Mouse (Mus musculus): ENCODE results near the gene Cela3b. TPM values are rescaled to one million over a fixed set of nuclear protein-coding genes. Genes with fewer than 3 reads are reported as not detected.
"Not testable (repeated sequence)": the region's sequence is repeated elsewhere in the genome, so short reads cannot be mapped to it uniquely, and the experiment has no call there.

The Cela3b gene
- polyA plus RNA-seq, 1 experiment: not detected

- TF ChIP-seq CTCF (IDR thresholded peaks at IDR 0.05; ENCODE audit: low read depth, low read length) (no peak), POLR2A (IDR thresholded peaks at IDR 0.05; ENCODE audit: borderline replicate concordance, low read depth, low read length) (no peak)
- Histone ChIP-seq H3K27ac (ENCODE audit: insufficient read depth, low read depth, low read length) (no peak overlapping the region), H3K4me1 (ENCODE audit: control insufficient read depth, insufficient read depth, low read length) (no peaks in the 10 kb centered on the region; the same call in 1 of the 2 replicates)
Measured at GRCm38 (mm10) chr4:137436979-137437669, 6.8 kb upstream of the Cela3b start.

DNA sequence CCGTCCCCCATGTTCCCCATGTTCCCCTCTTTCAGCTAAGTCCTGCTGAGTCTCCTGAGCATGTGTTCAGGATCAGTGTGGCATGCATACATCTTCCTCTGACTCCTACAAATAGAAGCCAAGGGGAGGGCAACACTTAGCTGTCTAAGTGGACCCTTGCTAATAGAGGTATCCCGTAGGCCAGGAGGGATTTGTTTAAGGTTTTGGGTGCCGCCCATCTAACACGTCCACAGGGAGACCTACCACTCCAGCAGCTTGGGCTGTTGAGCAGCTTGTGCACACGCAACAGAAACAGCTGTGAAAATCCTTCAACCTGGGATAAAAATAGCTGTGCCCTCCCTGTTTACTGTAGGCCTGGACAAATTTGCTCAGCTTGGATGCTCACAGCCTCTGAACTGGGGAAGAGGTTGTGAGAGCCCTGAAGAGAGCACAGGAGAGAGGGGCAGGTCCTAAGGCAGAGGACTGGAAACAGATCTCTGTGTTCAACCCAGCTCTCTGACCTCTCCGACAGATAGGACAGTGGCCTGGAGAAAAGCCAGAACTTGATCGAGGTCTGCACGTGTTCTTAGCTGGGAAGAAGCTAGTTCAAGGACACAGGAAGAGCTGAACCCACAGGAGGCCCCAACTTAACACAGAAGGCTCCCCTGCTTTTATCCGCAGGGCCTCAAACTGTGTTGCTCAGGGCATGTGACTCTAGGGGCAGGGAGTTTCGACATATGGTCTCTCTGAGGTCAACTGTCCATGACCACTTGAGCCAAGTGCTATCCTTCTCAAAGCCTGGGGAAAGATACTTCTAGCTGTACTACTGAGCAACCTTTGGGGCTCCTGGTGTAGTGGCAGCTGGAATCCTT lies 2.6 kb upstream of the Cela3b start:
- not testable (repeated sequence) for H3K4me1 ChIP-seq (ENCODE audit: control insufficient read depth, insufficient read depth, low read length); H3K4me3 ChIP-seq (ENCODE audit: insufficient read depth, low read length); H3K27ac ChIP-seq (ENCODE audit: insufficient read depth, low read depth, low read length)

More at GRCm38 (mm10) chr4:137436979-137437669, 6.8 kb upstream of the Cela3b start:
- H3K4me3 ChIP-seq (ENCODE audit: insufficient read depth, low read length): no peak overlapping the region

DNA sequence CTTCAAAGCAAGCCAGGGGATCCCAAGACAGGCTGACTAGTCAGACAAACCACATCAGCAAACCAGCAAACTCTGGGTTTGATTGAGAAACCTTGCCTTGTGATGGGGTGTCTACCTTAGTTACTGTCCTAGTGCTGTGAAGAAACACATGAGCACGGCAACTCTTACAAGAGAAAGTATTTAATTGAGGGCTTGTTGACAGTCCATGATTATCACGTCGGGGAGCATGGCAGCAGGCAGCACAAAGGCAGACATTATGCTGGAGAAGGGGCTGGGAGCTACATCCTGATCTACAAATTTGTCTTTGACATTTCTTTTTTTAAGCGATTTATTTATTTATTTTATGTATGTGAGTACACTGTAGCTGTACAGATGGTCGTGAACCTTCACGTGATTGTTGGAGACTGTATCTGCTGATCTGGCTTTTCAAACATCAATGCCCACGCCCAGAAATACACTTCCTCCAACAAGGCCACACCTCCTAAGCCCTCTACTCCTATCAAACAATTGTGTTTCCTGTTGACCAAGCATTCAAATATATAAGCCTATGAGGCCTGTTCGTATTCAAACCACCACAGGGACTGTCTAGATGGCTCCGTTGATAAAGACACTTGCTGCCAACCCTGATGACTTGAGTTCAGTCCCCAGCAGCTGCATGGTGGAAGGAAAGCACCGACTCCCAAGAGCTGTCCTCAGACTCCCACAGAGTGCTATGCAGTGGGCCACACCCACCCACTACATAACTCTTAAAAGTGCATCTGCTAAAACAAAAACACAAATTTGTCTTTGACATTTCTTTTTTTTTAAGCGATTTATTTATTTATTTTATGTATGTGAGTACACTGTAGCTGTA lies 12.4 kb downstream of the Cela3b start:
- Histone ChIP-seq H3K4me1 (ENCODE audit: control insufficient read depth, insufficient read depth, low read length) (peaks cover 3% of the 10 kb centered on the region; the same call in 1 of the 2 replicates), H3K4me3 (ENCODE audit: insufficient read depth, low read length) (no peak overlapping the region), H3K27ac (ENCODE audit: insufficient read depth, low read depth, low read length) (no peak overlapping the region)
- no peak for TF ChIP-seq CTCF (IDR thresholded peaks at IDR 0.05; ENCODE audit: low read depth, low read length)
- no peak for TF ChIP-seq POLR2A (IDR thresholded peaks at IDR 0.05; ENCODE audit: borderline replicate concordance, low read depth, low read length)

- no peak for TF ChIP-seq CTCF (IDR thresholded peaks at IDR 0.05; ENCODE audit: low read depth, low read length)
- no peak for TF ChIP-seq POLR2A (IDR thresholded peaks at IDR 0.05; ENCODE audit: borderline replicate concordance, low read depth, low read length)
- Histone ChIP-seq H3K4me3 (ENCODE audit: insufficient read depth, low read length) (no peak overlapping the region), H3K4me1 (ENCODE audit: control insufficient read depth, insufficient read depth, low read length) (peaks cover 3% of the 10 kb centered on the region; the same call in 1 of the 2 replicates), H3K27ac (ENCODE audit: insufficient read depth, low read depth, low read length) (no peak overlapping the region)
Measured at GRCm38 (mm10) chr4:137414936-137415335, 15.4 kb downstream of the Cela3b start.

DNA sequence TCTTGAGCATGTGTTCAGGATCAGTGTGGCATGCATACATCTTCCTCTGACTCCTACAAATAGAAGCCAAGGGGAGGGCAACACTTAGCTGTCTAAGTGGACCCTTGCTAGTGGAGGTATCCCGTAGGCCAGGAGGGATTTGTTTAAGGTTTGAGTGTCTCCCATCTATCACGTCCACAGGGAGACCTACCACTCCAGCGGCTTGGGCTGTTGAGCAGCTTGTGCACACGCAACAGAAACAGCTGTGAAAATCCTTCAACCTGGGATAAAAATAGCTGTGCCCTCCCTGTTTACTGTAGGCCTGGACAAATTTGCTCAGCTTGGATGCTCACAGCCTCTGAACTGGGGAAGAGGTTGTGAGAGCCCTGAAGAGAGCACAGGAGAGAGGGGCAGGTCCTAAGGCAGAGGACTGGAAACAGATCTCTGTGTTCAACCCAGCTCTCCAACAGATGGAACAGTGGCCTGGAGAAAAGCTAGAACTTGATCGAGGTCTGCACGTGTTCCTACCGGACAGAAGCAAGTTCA lies 18.1 kb downstream of the Cela3b start:
- not testable (repeated sequence) for H3K27ac ChIP-seq (ENCODE audit: insufficient read depth, low read depth, low read length); H3K4me3 ChIP-seq (ENCODE audit: insufficient read depth, low read length); H3K4me1 ChIP-seq (ENCODE audit: control insufficient read depth, insufficient read depth, low read length)

GRCm38 (mm10) chr4:137409691-137410090 lies 20.6 kb downstream of the Cela3b start, which contains the start of gene Cela3a:
Cela3a (minus strand) TSS chr4:137409791.
- H3K4me1 ChIP-seq (ENCODE audit: control insufficient read depth, insufficient read depth, low read length): 0 out of 2 replicates have a peak, but pooled peaks cover 2% of the 10 kb centered on the region
- no peak within 1 kb of the TSS for H3K27ac ChIP-seq (ENCODE audit: insufficient read depth, low read depth, low read length)
- no peak within 1 kb of the TSS for H3K4me3 ChIP-seq (ENCODE audit: insufficient read depth, low read length)
- TF ChIP-seq POLR2A (IDR thresholded peaks at IDR 0.05; ENCODE audit: borderline replicate concordance, low read depth, low read length) (no peak), CTCF (IDR thresholded peaks at IDR 0.05; ENCODE audit: low read depth, low read length) (no peak)

- Histone ChIP-seq H3K4me3 (ENCODE audit: insufficient read depth, low read length) (no peak overlapping the region), H3K27ac (ENCODE audit: insufficient read depth, low read depth, low read length) (no peak overlapping the region), H3K4me1 (ENCODE audit: control insufficient read depth, insufficient read depth, low read length) (0 out of 2 replicates have a peak, but pooled peaks cover 2% of the 10 kb centered on the region)
- TF ChIP-seq CTCF (IDR thresholded peaks at IDR 0.05; ENCODE audit: low read depth, low read length): no peak
- TF ChIP-seq POLR2A (IDR thresholded peaks at IDR 0.05; ENCODE audit: borderline replicate concordance, low read depth, low read length): no peak
Measured at GRCm38 (mm10) chr4:137405571-137405970, 24.8 kb downstream of the Cela3b start.

DNA sequence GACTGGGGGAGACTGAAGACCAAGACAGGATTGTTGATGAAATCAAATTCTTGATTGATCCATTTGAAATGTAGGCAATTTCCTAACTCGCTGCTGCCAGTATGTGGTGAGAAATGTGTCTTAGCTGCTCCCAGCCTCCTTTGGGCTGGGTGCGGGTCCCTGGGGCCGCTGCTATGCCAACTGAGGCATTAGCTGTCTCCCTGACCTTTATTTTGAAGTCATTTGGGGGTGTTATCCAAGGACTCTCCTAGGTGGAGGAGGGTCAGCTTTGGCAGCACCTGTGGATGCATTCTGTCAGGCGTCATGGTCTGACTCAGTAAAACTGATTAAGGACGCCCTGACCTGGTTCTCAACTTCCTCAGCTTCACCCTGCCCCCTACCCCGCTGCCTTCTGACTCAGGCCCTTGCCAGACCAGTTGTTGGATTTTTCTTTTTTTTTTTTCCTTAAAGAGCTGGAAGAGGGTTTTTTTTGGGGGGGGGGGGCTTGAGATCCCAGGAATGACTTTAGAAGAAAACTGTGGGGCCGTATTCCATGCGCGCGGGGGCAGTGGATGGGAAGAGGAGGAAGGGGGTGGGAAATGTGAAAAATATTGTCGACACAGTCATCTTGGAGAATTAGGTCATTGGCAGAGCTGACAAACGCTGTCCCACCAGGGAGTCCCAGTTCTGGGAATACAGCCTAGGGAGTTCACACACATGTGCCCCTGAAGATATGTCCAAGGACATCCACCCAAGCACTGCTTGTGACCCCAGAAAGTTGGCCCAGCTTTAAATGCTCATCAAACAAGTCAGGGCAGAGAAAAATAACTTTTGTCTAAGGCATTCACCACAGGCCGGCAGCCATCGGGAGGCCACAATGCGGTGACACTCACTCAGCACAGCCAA lies 33.5 kb downstream of the Cela3b start:
- H3K4me3 ChIP-seq (ENCODE audit: insufficient read depth, low read length): no peak overlapping the region
- no peak overlapping the region for H3K27ac ChIP-seq (ENCODE audit: insufficient read depth, low read depth, low read length)
- peaks cover 5% of the 10 kb centered on the region; the same call in 1 of the 2 replicates for H3K4me1 ChIP-seq (ENCODE audit: control insufficient read depth, insufficient read depth, low read length)
- no peak for TF ChIP-seq POLR2A (IDR thresholded peaks at IDR 0.05; ENCODE audit: borderline replicate concordance, low read depth, low read length)
- TF ChIP-seq CTCF (IDR thresholded peaks at IDR 0.05; ENCODE audit: low read depth, low read length): no peak
